Mouse (Mus musculus): ENCODE data around the gene Mrrf. TPM values are rescaled to one million over a fixed set of nuclear protein-coding genes. Genes with fewer than 3 reads are reported as not detected.
A peak's percentile ranks its signal among the peaks of the same experiment; 100 is the strongest.

Mrrf gene
- polyA plus RNA-seq, 1 experiment from 2014 or later = 28.2 TPM

GRCm38 (mm10) chr2:36222168-36222848 lies 86.1 kb downstream of the Mrrf start:
- DNase-seq (ENCODE audit: low spot score) (no peak), ATAC-seq (replicated peaks; ENCODE audit: low FRiP score) (no peak)
- H3K9ac ChIP-seq (ENCODE audit: low read length) = no peak overlapping the region
- H3K4me1 ChIP-seq (replicated peaks; ENCODE audit: control insufficient read depth, insufficient read depth, low read length) = no peaks in the 10 kb centered on the region
- no peak overlapping the region for H3K4me2 ChIP-seq (ENCODE audit: low read depth, low read length, severe bottlenecking)
- H3K27ac ChIP-seq (ENCODE audit: low read depth, low read length) = no peak overlapping the region
- H3K4me3 ChIP-seq (ENCODE audit: low read depth, low read length) = no peak overlapping the region
- H3K27me3 ChIP-seq (ENCODE audit: control insufficient read depth, insufficient read depth, low read length) = no peaks in the 10 kb centered on the region
- H3K9me3 ChIP-seq (ENCODE audit: control insufficient read depth, low read length) = no peaks in the 10 kb centered on the region
- 62% methylated on average over 7 of the region's 7 CpGs for WGBS
- H3K36me3 ChIP-seq (ENCODE audit: control insufficient read depth, insufficient read depth, low read length) = no peaks in the 10 kb centered on the region

GRCm38 (mm10) chr2:36223436-36223835 lies 87.2 kb downstream of the Mrrf start:
- ATAC-seq (replicated peaks; ENCODE audit: low FRiP score) (no peak), DNase-seq (ENCODE audit: low spot score) (no peak)
- Histone ChIP-seq H3K4me3 (ENCODE audit: low read depth, low read length) (no peak overlapping the region), H3K36me3 (ENCODE audit: control insufficient read depth, insufficient read depth, low read length) (no peaks in the 10 kb centered on the region), H3K4me1 (replicated peaks; ENCODE audit: control insufficient read depth, insufficient read depth, low read length) (no peaks in the 10 kb centered on the region), H3K9ac (ENCODE audit: low read length) (no peak overlapping the region), H3K27me3 (ENCODE audit: control insufficient read depth, insufficient read depth, low read length) (no peaks in the 10 kb centered on the region), H3K4me2 (ENCODE audit: low read depth, low read length, severe bottlenecking) (no peak overlapping the region), H3K9me3 (ENCODE audit: control insufficient read depth, low read length) (no peaks in the 10 kb centered on the region), H3K27ac (ENCODE audit: low read depth, low read length) (no peak overlapping the region)

- no peaks in the 10 kb centered on the region for H3K36me3 ChIP-seq (ENCODE audit: control insufficient read depth, insufficient read depth, low read length)
- H3K4me1 ChIP-seq (replicated peaks; ENCODE audit: control insufficient read depth, insufficient read depth, low read length) = no peaks in the 10 kb centered on the region
- H3K9me3 ChIP-seq (ENCODE audit: control insufficient read depth, low read length) = no peaks in the 10 kb centered on the region
- no peak overlapping the region for H3K27ac ChIP-seq (ENCODE audit: low read depth, low read length)
- WGBS = 85% methylated on average over 7 of the region's 7 CpGs
- no peak overlapping the region for H3K9ac ChIP-seq (ENCODE audit: low read length)
- no peaks in the 10 kb centered on the region; the same call in 1 of the 2 replicates for H3K27me3 ChIP-seq (ENCODE audit: control insufficient read depth, insufficient read depth, low read length)
- DNase-seq (ENCODE audit: low spot score) (no peak), ATAC-seq (replicated peaks; ENCODE audit: low FRiP score) (no peak)
- H3K4me2 ChIP-seq (ENCODE audit: low read depth, low read length, severe bottlenecking) = no peak overlapping the region
- no peak overlapping the region for H3K4me3 ChIP-seq (ENCODE audit: low read depth, low read length)
Observed at GRCm38 (mm10) chr2:36224153-36224552, 88.0 kb downstream of the Mrrf start.

- 44% methylated on average over 2 of the region's 2 CpGs for WGBS
- Histone ChIP-seq H3K4me2 (ENCODE audit: low read depth, low read length, severe bottlenecking) (no peak overlapping the region), H3K4me3 (ENCODE audit: low read depth, low read length) (no peak overlapping the region), H3K27me3 (ENCODE audit: control insufficient read depth, insufficient read depth, low read length) (no peaks in the 10 kb centered on the region; the same call in 1 of the 2 replicates), H3K9ac (ENCODE audit: low read length) (no peak overlapping the region), H3K27ac (ENCODE audit: low read depth, low read length) (no peak overlapping the region), H3K36me3 (ENCODE audit: control insufficient read depth, insufficient read depth, low read length) (no peaks in the 10 kb centered on the region), H3K4me1 (replicated peaks; ENCODE audit: control insufficient read depth, insufficient read depth, low read length) (no peaks in the 10 kb centered on the region), H3K9me3 (ENCODE audit: control insufficient read depth, low read length) (no peaks in the 10 kb centered on the region)
- DNase-seq (ENCODE audit: low spot score) (no peak), ATAC-seq (replicated peaks; ENCODE audit: low FRiP score) (no peak)
Observed at GRCm38 (mm10) chr2:36224599-36224998, 88.4 kb downstream of the Mrrf start.

GRCm38 (mm10) chr2:36230366-36230765 lies 94.2 kb downstream of the Mrrf start, which contains the start of gene Ptgs1:
Ptgs1 (plus strand) TSS chr2:36230426.
- peak within 1 kb of the TSS; percentile 46 for H3K9ac ChIP-seq (ENCODE audit: low read length)
- peak; percentile 62 for DNase-seq (ENCODE audit: low spot score)
- 2% methylated on average over 18 of the region's 18 CpGs for WGBS
- ATAC-seq (replicated peaks; ENCODE audit: low FRiP score) = no peak; the same call in 1 of the 2 replicates
- 0 out of 2 replicates have a peak, but pooled peaks cover 2% of the 10 kb centered on the region for H3K4me1 ChIP-seq (replicated peaks; ENCODE audit: control insufficient read depth, insufficient read depth, low read length)
- H3K27ac ChIP-seq (ENCODE audit: low read depth, low read length) = no peak within 1 kb of the TSS
- peaks cover 3% of the 10 kb centered on the region; the same call in 1 of the 2 replicates for H3K27me3 ChIP-seq (ENCODE audit: control insufficient read depth, insufficient read depth, low read length)
- H3K9me3 ChIP-seq (ENCODE audit: control insufficient read depth, low read length) = no peaks in the 10 kb centered on the region
- H3K36me3 ChIP-seq (ENCODE audit: control insufficient read depth, insufficient read depth, low read length) = no peaks in the 10 kb centered on the region
- peak within 1 kb of the TSS; percentile 27 for H3K4me3 ChIP-seq (ENCODE audit: low read depth, low read length)
- peak within 1 kb of the TSS; percentile 62 for H3K4me2 ChIP-seq (ENCODE audit: low read depth, low read length, severe bottlenecking)

GRCm38 (mm10) chr2:36230967-36231366 lies 94.8 kb downstream of the Mrrf start:
- Histone ChIP-seq H3K4me2 (ENCODE audit: low read depth, low read length, severe bottlenecking) (peak overlapping the region; percentile 62), H3K27ac (ENCODE audit: low read depth, low read length) (no peak overlapping the region), H3K4me1 (replicated peaks; ENCODE audit: control insufficient read depth, insufficient read depth, low read length) (0 out of 2 replicates have a peak, but pooled peaks cover 2% of the 10 kb centered on the region), H3K4me3 (ENCODE audit: low read depth, low read length) (peak overlapping the region; percentile 27; the same call in 1 of the 2 replicates), H3K9ac (ENCODE audit: low read length) (no peak overlapping the region), H3K27me3 (ENCODE audit: control insufficient read depth, insufficient read depth, low read length) (peaks cover 3% of the 10 kb centered on the region; the same call in 1 of the 2 replicates), H3K9me3 (ENCODE audit: control insufficient read depth, low read length) (no peaks in the 10 kb centered on the region), H3K36me3 (ENCODE audit: control insufficient read depth, insufficient read depth, low read length) (no peaks in the 10 kb centered on the region)
- DNase-seq (ENCODE audit: low spot score) (no peak), ATAC-seq (replicated peaks; ENCODE audit: low FRiP score) (no peak)
- 43% methylated on average over 10 of the region's 10 CpGs for WGBS

- DNase-seq (ENCODE audit: low spot score) = no peak
Observed at GRCm38 (mm10) chr2:36234526-36235368, 98.6 kb downstream of the Mrrf start.

GRCm38 (mm10) chr2:36235917-36236316 lies 99.7 kb downstream of the Mrrf start:
- no peaks in the 10 kb centered on the region for H3K36me3 ChIP-seq (ENCODE audit: control insufficient read depth, insufficient read depth, low read length)
- H3K4me1 ChIP-seq (replicated peaks; ENCODE audit: control insufficient read depth, insufficient read depth, low read length) = no peaks in the 10 kb centered on the region
- H3K9me3 ChIP-seq (ENCODE audit: control insufficient read depth, low read length) = no peaks in the 10 kb centered on the region
- ATAC-seq (replicated peaks; ENCODE audit: low FRiP score) = no peak
- no peak overlapping the region for H3K4me2 ChIP-seq (ENCODE audit: low read depth, low read length, severe bottlenecking)
- WGBS = 69% methylated on average over 4 of the region's 4 CpGs
- DNase-seq (ENCODE audit: low spot score) = no peak
- H3K9ac ChIP-seq (ENCODE audit: low read length) = no peak overlapping the region
- no peaks in the 10 kb centered on the region for H3K27me3 ChIP-seq (ENCODE audit: control insufficient read depth, insufficient read depth, low read length)
- H3K4me3 ChIP-seq (ENCODE audit: low read depth, low read length) = no peak overlapping the region
- no peak overlapping the region for H3K27ac ChIP-seq (ENCODE audit: low read depth, low read length)

More at GRCm38 (mm10) chr2:36234526-36235368, 98.6 kb downstream of the Mrrf start:
- H3K4me3 ChIP-seq (ENCODE audit: low read depth, low read length) = no peak overlapping the region
- H3K36me3 ChIP-seq (ENCODE audit: control insufficient read depth, insufficient read depth, low read length) = no peaks in the 10 kb centered on the region
- H3K4me1 ChIP-seq (replicated peaks; ENCODE audit: control insufficient read depth, insufficient read depth, low read length) = 0 out of 2 replicates have a peak, but pooled peaks cover 2% of the 10 kb centered on the region
- 74% methylated on average over 7 of the region's 7 CpGs for WGBS
- ATAC-seq (replicated peaks; ENCODE audit: low FRiP score) = no peak
- peaks cover 3% of the 10 kb centered on the region; the same call in 1 of the 2 replicates for H3K27me3 ChIP-seq (ENCODE audit: control insufficient read depth, insufficient read depth, low read length)
- H3K4me2 ChIP-seq (ENCODE audit: low read depth, low read length, severe bottlenecking) = no peak overlapping the region
- no peak overlapping the region for H3K9ac ChIP-seq (ENCODE audit: low read length)
- H3K9me3 ChIP-seq (ENCODE audit: control insufficient read depth, low read length) = no peaks in the 10 kb centered on the region
- no peak overlapping the region for H3K27ac ChIP-seq (ENCODE audit: low read depth, low read length)

All from forebrain, embryonic 11.5 days (tissue).